Mouse (Mus musculus) embryo, embryonic 11.5 days (tissue): Measurements from ENCODE around the gene Hpse2.

ENCODE experiments used
- DNase-seq: peaks from one replicate; pipeline ENCODE4 v3.0.0-alpha.2; 2012; ENCODE audit warnings: low read depth, low spot score

The Hpse2 gene

DNA sequence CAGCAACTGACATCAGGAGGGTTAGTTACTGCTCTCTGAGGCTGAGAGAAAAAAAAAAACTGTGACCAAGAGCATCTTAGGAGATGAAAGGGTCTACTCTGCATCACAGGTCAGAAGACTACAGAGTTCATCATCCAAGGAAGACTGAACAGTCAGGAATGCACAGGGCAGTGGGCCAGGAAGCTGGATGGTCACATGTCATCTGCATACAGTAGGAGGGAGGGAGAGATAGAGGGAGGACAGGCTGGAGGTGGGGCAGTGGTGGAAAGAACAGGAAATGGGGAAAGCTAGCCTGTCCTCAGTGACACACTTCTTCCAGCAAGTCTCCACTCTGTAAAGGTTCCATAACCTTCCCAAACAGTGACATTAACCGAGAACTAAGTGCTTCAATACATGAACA lies 423.0 kb downstream of the Hpse2 start:
- no peak for DNase-seq

DNA sequence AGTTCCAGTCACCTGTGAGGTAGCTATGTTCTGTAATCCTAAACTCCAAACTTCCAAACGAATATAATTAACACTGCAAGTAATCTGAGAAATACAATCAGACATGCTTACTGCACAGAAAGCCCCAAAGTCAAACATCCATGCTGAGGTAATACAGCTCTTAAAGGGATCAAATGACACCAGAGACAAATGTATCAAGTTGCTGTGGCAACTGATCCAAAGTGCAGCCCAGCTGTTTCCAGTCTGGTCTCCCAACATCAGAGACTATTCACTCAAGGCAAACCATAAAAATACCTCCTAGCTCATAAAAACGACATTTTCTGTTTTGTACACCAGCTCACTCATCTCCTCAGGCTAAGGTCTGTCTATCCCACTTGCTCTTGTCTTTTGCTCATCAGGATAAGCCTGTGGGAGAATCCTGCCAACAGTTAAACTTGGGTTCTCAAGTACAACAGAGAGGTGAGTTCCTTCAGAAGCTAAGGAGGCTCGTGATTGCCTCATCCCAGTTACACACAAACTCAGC lies 440.0 kb downstream of the Hpse2 start:
- DNase-seq, result peak; percentile 50

DNA sequence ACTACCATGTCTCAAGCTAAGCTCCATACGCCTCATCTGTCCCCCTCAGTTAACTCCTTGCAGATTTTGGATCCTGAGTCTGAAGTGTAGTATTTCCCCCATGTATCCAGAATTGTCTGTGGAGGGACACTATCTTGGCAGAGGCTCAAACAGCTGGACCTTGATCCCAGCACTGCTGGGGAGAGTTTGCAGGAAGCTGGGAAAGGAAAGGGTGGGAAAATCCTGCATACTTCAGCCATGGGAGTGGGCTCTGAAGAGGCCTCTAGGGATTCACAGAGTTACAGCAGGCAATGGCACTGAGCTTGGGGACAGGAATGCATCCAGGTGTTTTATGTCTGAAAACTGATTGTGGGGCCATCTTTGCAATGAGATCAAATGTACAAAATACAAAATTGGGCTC lies 450.6 kb downstream of the Hpse2 start:
- no peak for DNase-seq

DNA sequence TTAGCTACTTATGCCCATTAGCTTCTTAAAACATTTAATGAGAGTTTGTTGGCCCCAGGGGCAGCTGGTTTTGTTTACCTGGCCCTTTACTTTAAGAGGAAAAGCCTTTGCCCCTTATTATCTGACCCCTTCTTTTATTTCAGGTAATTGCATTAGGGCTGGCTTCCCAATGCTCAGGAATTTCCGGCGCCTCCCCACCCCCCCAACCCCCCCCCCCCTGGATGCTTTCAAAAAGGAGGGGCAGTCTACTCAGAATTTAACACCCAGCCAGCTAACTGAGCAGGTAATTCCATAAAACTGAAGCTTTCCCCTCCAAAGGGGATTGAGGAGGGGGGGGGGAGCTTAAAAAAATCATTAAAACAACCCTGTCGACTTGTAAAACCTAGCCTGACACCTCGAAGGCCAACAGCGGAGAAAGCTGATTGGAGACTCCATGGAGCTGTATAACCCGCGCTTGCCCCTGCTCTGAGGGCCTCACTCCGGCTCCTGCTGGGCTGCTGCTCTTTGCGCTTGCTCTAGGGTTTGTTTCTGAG lies 451.4 kb downstream of the Hpse2 start:
- DNase-seq, result peak; percentile 34

DNA sequence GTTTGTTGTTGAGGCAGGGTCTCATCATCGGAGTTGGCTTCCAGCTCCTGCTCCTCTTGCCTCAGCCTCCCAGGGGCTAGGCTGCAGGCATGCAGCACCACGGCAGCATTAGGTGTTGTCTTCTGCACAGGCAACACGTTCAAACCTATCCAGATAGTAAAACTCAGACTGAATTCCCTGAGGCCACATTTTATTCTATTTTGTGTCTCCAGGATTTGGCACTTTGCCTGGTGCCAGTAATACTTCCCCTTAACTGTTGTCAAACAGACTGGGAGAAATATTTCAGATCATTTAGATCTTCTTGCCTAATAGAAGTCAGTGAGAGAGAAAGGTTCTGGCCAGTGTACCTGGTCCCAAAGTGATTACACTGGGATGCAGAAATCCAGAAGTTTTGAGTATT lies 458.5 kb downstream of the Hpse2 start:
- no peak for DNase-seq

DNA sequence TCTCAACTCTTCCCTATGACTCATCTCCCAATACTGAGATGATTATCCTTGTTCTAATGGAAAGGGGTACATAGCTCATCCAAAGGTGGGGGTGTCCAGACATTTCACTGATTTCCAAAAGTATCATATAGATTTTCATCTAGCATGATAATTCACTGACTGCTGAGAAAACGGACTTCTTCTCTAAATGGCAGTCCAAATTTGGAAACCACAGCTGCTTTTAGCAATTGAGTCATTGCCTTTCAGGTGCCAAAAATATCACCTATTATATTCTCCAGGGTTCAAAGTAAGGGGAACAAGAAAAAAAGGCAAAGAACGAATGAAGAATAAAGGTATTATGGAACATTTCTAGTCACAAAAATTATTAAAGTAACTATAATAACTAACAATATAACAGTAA lies 459.9 kb downstream of the Hpse2 start:
- DNase-seq, result no peak

DNA sequence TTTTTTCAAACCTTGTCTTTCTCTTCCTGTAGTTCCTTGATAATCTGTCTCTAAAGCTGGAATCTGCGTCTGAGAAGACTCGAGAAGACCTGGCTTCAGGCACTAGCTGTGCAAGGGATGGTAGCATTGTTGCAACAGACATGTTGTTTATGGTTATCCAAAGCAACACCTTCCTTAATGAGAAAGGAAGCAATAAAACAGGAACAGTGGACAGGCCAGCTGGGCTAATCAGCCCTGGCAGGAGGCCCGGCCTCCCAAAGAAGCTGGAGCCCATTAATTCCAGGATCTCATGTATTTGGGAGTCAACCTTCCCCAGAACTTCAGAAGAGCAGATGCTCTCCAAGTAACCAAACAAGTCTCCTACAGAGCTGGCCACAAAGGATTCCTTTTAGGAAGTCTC lies 465.5 kb downstream of the Hpse2 start:
- DNase-seq, result no peak

DNA sequence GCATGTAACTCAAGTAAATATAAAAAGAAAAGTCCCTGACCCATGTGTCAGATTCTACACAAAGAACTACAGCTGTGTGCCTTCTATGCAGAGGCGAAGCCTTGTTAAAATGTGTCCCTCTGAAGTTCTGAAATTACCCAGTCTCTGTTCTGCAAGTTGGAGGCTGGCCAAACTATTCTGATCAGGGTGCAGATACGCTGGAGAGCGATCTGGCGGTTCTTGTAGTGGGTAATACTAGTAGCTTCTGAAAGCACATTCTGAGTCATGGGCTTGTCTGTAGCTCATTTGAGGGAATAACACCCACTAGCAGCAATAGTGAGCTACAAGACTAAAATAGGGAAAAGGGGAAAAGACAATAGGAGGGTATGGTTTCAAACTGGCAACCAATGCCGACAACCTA lies 474.5 kb downstream of the Hpse2 start:
- DNase-seq, result no peak

DNA sequence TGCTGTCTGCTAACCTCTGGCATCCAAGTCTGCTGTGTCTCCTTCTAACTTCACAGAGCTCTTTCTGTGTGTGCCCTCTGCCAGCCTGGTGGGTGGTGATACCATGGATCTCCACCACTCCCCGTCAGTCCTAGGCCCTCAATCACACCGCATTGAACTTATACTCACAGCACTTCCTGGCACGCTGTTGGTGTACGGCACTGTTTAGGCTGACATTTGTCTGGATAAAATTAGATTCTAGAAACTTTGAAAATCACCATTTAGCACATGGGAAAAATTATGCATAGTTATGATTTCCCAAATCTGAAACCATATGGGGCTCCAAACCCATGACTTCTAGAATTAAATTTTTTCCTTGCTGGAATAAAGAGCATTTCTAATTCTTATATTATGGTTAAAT lies 478.4 kb downstream of the Hpse2 start:
- no peak for DNase-seq

DNA sequence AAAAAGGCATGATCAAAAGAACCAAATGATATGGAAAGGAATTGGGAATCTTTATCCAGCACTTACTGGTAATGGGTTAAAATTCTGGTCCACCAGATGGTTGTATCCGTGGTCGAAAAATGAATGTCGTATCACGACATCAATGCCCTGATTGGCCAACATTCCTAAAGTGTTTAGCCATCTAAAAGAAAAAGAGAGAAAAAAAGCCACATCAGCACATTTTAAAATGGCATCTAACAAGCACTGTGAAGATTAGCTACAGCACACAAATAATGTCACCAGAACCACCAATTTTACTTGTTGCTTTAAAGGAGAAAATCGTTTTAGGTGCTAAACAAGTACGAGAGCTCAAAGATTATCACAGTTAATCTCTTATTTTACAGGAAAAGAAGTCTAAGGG lies 479.6 kb downstream of the Hpse2 start:
- no peak for DNase-seq

DNA sequence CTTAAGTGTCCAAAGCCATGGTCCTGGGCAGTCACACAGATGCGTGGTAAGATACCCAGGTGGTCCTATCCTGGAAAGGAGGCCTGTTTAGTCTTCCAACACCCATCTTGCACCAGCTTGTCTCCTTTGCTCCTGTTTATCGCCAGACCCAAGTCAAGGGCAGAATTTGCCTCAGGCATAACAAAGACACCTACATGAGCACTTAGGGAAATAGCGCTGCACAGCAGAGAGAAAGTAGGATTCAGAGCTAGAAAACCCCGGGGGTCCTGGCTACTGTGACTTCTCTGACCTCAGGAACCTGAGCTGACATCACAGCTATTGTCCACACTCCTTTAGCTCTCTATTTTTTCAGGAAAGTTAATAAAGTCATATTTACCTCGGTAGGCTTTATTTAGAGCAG lies 481.8 kb downstream of the Hpse2 start:
- DNase-seq, result no peak

DNA sequence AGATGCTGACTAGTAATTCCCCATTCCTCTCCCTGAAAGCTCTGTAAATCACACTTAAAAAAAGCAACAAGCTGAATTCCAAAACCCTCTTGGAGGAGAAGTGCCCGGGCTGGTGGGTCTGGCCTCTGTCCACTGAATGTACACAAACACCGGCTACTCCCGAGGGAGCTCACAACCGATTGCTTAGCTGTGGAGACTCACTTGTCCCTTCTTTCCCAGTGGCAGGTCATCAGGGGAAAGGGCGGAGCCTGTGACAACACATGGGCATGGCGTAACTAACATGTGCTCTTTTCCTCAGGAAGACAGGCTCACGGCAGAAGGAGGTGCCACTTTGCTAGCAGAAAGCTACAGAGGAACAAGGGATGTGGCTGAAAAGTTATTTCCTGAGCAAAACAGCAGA lies 483.4 kb downstream of the Hpse2 start:
- DNase-seq, result no peak

DNA sequence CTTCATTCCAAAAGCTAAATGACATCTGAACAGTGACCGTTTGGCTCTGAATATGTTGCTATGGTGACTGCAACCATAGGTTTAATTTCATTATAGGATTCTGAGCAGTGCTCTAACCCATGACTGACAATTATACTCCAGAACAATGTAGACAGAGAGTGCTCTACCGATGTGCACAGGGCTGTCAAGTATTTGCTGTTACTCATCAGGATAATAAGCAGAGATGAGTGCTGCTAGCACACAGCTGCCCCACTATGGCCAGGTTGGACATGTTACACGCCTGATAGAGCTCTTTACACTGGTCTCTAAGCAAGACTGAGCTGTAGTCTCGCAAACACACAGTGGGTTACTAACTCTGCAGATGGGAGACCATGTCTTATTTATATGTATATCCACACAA lies 483.9 kb downstream of the Hpse2 start:
- no peak for DNase-seq

DNA sequence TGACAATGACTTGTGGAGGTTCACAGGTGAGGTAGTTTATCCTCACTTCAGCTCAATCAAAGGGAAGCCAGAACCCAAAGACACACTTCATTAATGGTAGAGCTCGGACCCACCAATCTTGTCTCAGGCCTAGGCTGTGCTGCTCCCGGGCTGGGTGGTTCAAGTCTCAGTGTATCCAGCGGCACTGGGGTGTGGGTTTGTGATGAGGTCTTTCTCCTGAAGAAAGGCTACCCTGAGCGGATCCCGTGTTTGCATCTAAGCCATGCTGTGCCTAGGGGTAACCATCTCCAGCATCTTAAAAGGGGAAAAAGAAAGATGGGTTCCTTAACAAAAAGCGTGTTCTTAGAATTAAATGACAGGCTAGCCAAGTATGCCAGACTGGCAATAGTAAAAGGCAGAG lies 484.3 kb downstream of the Hpse2 start:
- no peak for DNase-seq

DNA sequence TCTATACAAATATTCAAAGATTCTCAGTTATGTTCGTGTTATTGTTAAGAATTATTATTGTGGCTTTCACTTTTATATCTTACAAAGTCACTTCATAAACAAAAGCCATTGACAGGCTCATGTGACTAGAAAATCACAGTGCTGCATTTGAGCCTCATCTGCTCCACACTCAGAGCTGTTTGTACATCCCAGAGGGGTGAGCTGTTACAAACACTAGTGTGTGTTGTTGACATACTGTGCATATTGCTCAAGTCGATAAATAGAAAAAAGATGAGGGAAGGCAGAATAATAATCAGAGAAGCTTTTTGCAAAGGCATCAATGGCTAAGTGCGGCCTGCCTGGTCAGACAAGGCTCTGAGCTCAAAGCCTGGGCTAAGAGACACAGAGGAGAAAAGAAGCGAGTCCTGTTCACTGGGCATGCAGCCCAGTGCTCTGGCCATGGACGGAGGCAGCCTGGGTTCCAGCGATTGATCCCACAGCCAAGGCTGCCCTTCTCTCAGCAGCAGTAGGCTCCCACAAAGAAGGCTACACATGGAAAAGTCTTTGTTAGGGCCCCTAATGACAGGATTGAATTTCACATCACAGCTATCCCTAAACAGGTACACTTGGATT lies 485.6 kb downstream of the Hpse2 start:
- no peak for DNase-seq

DNA sequence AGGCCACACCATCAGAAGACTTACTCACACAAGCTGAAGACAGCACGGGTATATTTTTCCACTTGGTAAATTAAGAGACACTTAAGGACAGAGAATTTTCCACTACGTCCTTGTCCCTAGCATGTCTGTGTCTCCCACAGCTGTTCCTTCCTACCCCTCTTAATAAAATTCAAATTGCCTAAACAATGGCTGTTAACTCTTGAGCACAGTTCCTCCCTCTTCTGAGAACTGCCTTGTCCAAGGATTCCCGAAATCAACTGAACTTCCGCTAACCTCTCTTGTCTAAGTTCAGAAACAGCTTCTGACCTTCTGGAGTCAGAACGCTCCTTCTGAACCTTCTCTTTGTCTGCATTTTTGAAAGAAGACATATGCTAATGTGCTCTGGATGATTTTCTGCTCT lies 496.6 kb downstream of the Hpse2 start:
- no peak for DNase-seq

DNA sequence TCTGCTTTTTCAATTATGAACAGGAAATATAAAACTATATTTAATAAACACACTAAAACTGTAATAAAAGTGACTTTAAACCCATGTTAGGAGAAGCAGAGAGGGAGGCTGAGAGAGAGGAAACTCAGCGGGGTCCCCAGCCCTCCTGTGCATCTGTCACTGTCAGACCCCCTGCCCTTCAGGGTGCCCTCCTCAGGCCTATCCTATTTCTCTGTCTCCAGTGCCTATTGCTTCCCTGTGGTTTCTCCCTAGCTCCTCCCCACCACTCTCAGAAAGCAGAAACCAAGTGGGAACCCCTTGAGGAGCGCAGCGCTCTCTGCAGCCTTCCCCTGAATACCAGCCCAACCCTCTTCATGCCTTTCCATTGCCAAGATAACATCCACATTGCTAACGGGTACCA lies 510.5 kb downstream of the Hpse2 start:
- DNase-seq, result no peak

DNA sequence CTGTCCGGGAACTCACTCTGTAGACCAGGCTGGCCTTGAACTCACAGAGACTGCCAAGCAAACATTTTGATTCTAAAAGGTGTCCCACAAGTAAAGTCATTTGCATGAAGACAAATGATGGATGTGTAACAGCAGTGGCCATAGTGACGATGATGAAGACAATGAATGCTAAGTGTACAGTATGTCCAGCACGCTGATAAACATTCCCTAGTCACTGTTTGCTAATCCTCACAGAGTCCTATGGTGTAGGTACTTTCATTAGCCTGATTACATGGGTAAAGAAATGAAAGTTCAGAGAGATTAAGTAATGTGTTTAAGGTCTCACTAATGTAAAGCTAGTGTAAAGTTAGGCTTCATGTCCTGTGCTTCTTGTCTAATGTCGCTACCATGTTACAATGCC lies 511.6 kb downstream of the Hpse2 start:
- no peak for DNase-seq

DNA sequence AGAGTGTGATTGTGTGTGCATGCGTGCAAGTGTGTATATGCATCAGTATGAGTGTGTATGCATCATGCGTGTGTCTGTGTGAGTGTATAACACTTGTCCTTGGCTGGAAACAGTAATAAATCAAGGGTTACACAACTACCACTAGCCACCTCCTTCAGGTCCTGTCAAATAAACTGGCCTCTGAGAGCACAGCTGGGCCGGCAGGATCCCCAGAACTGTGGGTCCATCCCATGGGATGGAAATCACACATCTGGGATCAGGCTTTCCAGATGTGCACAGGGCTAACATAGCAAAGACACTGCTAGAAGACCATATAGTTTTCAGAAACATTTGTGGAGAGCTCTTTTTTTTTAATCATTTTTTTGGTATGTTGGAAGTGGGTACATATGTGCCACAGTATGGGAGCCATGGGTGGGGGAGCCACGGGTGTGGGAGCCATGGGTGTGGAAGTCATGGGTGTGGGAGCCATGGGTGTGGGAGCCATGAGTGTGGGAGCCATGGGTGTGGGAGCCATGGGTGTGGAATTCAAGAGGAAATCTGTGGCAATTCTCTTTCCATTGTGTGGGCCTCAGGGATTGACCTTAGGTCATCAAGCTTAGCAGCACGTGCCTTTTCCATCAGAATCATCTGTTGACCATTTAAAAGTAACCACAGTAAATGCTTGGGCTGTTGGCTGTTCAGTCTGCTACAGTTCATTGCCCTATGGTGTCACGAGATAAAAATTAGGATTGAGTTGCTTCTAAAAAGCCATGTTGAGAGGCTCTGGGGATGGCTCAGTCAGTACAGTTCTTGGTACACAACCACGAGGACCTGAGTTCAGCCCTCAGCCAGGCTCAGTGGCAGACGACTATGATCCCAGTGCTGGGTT lies 518.3 kb downstream of the Hpse2 start:
- no peak for DNase-seq

DNA sequence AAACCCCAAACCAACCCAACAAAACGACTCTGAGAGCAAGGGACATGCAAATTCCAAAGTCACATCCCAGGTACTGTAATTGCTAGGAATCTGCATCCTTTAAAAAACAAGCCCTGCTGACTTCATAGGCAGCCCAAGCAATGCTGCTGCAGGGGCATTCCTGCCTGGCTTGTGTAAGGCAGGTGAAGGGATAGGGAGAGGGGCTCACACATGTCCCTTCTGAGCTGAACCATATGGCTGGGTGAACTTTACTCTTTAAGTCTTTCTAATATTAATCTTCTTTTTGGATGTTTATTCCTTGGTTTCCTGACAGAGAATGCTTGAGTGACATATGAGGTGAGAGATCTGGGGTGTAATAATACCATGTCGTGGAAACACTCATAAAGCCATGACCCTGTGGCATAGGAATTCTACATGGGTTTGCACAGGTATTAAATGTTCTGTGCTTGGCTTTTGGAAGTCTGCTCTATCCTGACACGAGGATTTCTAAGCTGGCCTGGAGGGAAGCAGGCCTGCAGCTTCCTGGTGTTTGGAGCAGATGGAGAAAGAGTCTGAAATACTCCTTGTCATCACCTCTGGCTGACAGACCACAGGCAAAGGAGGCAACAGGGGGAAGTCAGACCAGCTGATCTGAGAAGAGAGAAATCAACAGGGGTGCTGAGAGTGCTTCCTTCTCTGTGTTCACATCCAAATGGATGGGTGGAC lies 519.0 kb downstream of the Hpse2 start:
- DNase-seq, result peak; percentile 22

DNA sequence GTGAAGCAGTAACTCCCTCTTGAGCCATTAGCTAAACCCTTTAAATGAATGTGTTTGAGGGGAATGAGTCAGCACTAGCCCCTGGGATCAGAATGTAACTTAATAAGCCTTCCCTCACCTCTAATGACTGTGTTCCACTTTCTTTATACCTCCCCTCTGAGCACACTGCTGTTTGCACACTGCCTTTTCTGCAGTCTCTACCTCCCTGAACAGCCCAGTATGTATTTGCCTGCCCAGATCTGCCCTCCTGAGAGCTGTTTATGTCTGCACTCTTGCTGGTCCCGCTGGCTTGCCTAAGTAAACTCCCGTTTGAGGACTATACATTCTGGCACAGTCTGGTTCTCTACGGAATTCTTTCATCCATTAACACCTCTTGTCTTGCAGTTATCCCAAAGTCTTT lies 525.1 kb downstream of the Hpse2 start:
- no peak for DNase-seq

DNA sequence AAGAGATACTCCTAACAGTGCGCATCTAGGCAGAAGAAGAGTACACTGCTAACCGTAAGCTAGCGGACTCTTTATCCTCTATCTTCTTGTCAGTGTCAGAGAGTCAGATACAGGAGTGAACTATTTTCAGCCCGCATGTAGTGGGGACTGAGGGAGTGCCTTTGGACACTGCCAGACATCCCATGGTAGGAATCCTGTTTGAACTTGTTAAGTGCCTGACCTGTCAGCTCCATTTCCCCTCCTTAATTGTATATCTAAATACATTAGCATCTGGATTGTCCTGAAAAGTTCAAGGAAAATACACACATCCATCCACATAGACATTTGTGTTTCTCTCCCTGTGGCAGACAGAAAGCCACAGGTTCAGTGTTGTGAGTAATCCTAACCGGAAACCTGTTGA lies 531.1 kb downstream of the Hpse2 start:
- DNase-seq, result no peak
